Mouse (Mus musculus) small intestine, adult 2 months (tissue): Measurements from ENCODE around the gene B4galt5.

Experiments
- CTCF ChIP-seq: fragments of 200-500 bp; IDR thresholded peaks from 2 replicates; pipeline ENCODE4 v1.5.1; 2012; ENCODE audit warnings: low read depth, mild to moderate bottlenecking, control low read depth, inconsistent platforms, low read length, moderate library complexity, mixed read lengths; ENCODE audit not compliant: insufficient replicate concordance, insufficient read length; ENCODE audit errors: extremely low read depth
- POLR2A ChIP-seq: fragments of 200-500 bp; IDR thresholded peaks from 2 replicates; pipeline ENCODE4 v1.6.1; 2012; ENCODE audit warnings: low read depth, mild to moderate bottlenecking, control low read depth, inconsistent platforms, low read length, moderate library complexity

DNA sequence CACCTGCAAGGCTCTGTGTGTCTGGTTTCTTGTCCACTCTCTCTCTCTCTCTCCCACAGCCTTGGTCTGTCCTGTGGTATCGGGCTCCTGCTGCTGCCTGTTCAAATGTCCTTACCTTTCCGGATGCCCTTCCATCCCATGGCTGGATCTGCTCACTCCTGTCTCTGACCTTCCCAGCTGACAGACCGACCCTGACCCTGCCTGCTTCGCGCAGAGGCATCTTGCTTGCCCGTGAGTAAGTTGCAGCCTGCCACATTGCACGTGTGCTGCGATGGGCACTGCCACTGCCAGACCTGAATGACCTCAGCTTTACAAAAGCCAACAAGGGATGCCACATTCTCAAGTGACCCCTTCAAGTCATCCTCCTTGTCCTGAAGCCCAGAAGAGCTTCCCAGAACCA lies 27.6 kb downstream of the B4galt5 start:
- no peak for TF ChIP-seq POLR2A
- no peak for TF ChIP-seq CTCF
